Mouse (Mus musculus): ENCODE results near the gene Stra6. TPM values are rescaled to one million over a fixed set of nuclear protein-coding genes. Genes with fewer than 3 reads are reported as not detected.

Gene Stra6
- total and polyA plus RNA-seq, 3 experiments = 0.08 to 0.09 (median 0.08) TPM

- Histone ChIP-seq H3K4me3 (replicated peaks in 1 of 3; ENCODE audit: low read depth in 2 of 3, low read length in 2 of 3, poor library complexity in 1 of 3) (no peak overlapping the region), H3K4me2 (ENCODE audit: insufficient read depth, low read depth, poor library complexity, severe bottlenecking) (no peak overlapping the region), H3K4me1 (ENCODE audit: control insufficient read depth in 1 of 2, insufficient read depth in 2 of 2) (peaks cover 0 to 22% of the 10 kb centered on the region in 2 experiments; a peak in 2 of 4 replicates), H3K36me3 (replicated peaks in 1 of 2; ENCODE audit: control insufficient read depth in 1 of 2, insufficient read depth in 1 of 2, low read length in 1 of 2) (no peaks in the 10 kb centered on the region), H3K9ac (ENCODE audit: insufficient read depth, low read depth) (no peak overlapping the region), H3K27ac (ENCODE audit: insufficient read depth, low read depth) (no peak overlapping the region), H3K79me2 (replicated peaks; ENCODE audit: control insufficient read depth, extremely low read depth, insufficient read depth, poor library complexity, severe bottlenecking) (no peaks in the 10 kb centered on the region), H3K27me3 (replicated peaks) (peaks cover 41% of the 10 kb centered on the region), H3K9me3 (replicated peaks; ENCODE audit: low read length) (peaks cover 3% of the 10 kb centered on the region)
- dilution Hi-C loops (cut with MboI; ENCODE audit: extremely low pct_ligation_motif_present, extremely low pct_unique_long_range_greater_than_20kb, low sequenced_read_pairs) (no loop called here), in situ Hi-C loops (cut with MboI; ENCODE audit: low pct_ligation_motif_present, low pct_unique_long_range_greater_than_20kb, low sequenced_read_pairs) (no loop called here)
- TF ChIP-seq MYC (IDR thresholded peaks at IDR 0.05; ENCODE audit: low read depth, low read length) (no peak), MAX (IDR thresholded peaks at IDR 0.05; ENCODE audit: low read length) (no peak), MAFK (IDR thresholded peaks at IDR 0.05; ENCODE audit: insufficient replicate concordance, low read length) (no peak), POLR2AphosphoS2 (IDR thresholded peaks at IDR 0.05; ENCODE audit: low read depth, low read length) (no peak), GABPA (IDR thresholded peaks at IDR 0.05; ENCODE audit: insufficient replicate concordance, low read depth, low read length) (no peak), SIN3A (IDR thresholded peaks at IDR 0.05; ENCODE audit: low read length) (no peak), RCOR1 (conservative IDR thresholded peaks at IDR 0.05; ENCODE audit: low read depth, low read length) (no peak), TCF12 (IDR thresholded peaks at IDR 0.05; ENCODE audit: low read depth, low read length) (no peak), JUND (conservative IDR thresholded peaks at IDR 0.05; ENCODE audit: low read depth, low read length) (no peak), ZNF384 (IDR thresholded peaks at IDR 0.05; ENCODE audit: low read depth, low read length) (no peak), RAD21 (IDR thresholded peaks at IDR 0.05; ENCODE audit: low read depth, low read length) (no peak), POLR2A (IDR thresholded peaks at IDR 0.05; ENCODE audit: low read depth, low read length) (no peak), MEF2A (IDR thresholded peaks at IDR 0.05; ENCODE audit: borderline replicate concordance, low read depth, low read length) (no peak), E2F4 (IDR thresholded peaks at IDR 0.05; ENCODE audit: insufficient replicate concordance, low read depth, low read length) (no peak), HCFC1 (IDR thresholded peaks at IDR 0.05; ENCODE audit: low read depth, low read length) (no peak)
- DNase-seq (ENCODE audit: extremely low read depth) = no peak
These were observed 68.1 kb downstream of the Stra6 start for GRCm38 (mm10) chr9:58131735-58132134.

GRCm38 (mm10) chr9:58133893-58134884, 70.6 kb downstream of the Stra6 start:
- H3K9me3 ChIP-seq (replicated peaks; ENCODE audit: low read length) = no peaks in the 10 kb centered on the region
- in situ Hi-C loops (cut with MboI; ENCODE audit: low pct_ligation_motif_present, low pct_unique_long_range_greater_than_20kb, low sequenced_read_pairs) (no loop called here), dilution Hi-C loops (cut with MboI; ENCODE audit: extremely low pct_ligation_motif_present, extremely low pct_unique_long_range_greater_than_20kb, low sequenced_read_pairs) (no loop called here)
- peaks cover 52% of the 10 kb centered on the region for H3K27me3 ChIP-seq (replicated peaks)
- no peak for TF ChIP-seq MXI1 (IDR thresholded peaks at IDR 0.05; ENCODE audit: low read depth, low read length)
- no peak for TF ChIP-seq JUN (IDR thresholded peaks at IDR 0.05; ENCODE audit: insufficient read depth, low read depth, low read length)
- TF ChIP-seq E2F4 (IDR thresholded peaks at IDR 0.05; ENCODE audit: insufficient replicate concordance, low read depth, low read length) = no peak
- TF ChIP-seq ZNF384 (IDR thresholded peaks at IDR 0.05; ENCODE audit: low read depth, low read length) = no peak
- no peak for TF ChIP-seq MAFK (IDR thresholded peaks at IDR 0.05; ENCODE audit: insufficient replicate concordance, low read length)
- no peak for TF ChIP-seq RAD21 (IDR thresholded peaks at IDR 0.05; ENCODE audit: low read depth, low read length)
- H3K27ac ChIP-seq (ENCODE audit: insufficient read depth, low read depth) = no peak overlapping the region
- H3K4me1 ChIP-seq (ENCODE audit: control insufficient read depth in 1 of 2, insufficient read depth in 2 of 2) = peaks cover 4 to 32% of the 10 kb centered on the region in 2 experiments; a peak in 3 of 4 replicates
- no peaks in the 10 kb centered on the region for H3K36me3 ChIP-seq (replicated peaks in 1 of 2; ENCODE audit: control insufficient read depth in 1 of 2, insufficient read depth in 1 of 2, low read length in 1 of 2)
- no peak overlapping the region for H3K4me2 ChIP-seq (ENCODE audit: insufficient read depth, low read depth, poor library complexity, severe bottlenecking)
- no peak overlapping the region for H3K9ac ChIP-seq (ENCODE audit: insufficient read depth, low read depth)
- no peaks in the 10 kb centered on the region for H3K79me2 ChIP-seq (replicated peaks; ENCODE audit: control insufficient read depth, extremely low read depth, insufficient read depth, poor library complexity, severe bottlenecking)
- H3K4me3 ChIP-seq (replicated peaks in 1 of 3; ENCODE audit: low read depth in 2 of 3, low read length in 2 of 3, poor library complexity in 1 of 3) = no peak overlapping the region
- DNase-seq (ENCODE audit: extremely low read depth) = no peak

Measured in CH12.LX (cell line).